Mouse (Mus musculus): Measurements from ENCODE around the gene Ptpa.

DNA sequence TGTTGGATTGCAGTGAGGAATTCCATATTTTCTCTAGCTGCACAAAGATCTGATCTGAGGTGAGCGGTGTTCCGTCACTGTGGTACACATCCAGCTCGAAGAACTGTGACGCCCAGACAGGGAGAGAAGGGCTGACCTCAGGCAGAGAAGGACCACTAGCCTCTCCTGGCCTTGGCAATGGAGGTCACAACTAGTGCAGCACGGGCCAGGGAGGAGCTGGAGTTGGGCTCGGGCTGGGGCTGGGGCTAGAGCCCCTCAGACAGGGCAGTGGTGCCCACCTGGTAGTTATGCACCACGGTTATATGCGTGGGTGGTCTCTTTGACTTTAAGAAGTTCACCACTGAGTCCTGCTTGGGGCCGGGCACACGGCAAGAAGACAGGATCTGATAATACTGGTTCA lies 8.1 kb upstream of the Ptpa start:
- TF ChIP-seq CTCF (IDR thresholded peaks at IDR 0.05; ENCODE audit: extremely low read depth, insufficient read depth, low read length) (no peak), POLR2A (IDR thresholded peaks at IDR 0.05; ENCODE audit: extremely low read depth, insufficient read depth, low read length) (no peak)
